Mouse (Mus musculus): Measurements from ENCODE around the gene Pgpep1l.

DNA sequence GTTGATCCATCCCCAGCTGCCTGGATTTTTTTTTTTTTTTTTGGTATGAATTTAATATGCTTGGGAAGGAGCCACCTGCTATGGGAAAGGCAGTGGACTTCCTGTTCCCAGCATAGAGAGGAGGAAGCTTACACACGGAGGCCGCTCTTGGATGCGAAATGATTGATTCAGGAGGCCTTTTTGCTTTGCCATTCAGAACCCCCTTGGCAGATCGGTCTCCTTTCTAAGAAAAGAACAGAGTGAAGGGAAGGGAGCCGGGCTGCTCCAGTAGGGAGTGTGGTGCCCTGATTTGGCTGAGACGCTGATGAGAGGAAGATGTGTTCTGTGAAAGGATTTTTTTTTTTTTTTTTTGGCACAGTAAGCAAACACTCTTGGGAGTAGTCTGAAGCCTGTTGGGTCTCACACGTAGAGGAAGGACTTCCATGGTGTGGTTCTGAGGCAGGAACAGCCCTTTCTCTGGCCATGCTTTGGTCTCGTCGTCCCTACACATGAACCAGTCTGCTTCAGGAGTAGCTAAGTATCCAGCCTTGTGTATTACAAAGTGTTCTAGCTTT is 42.3 kb downstream of the Pgpep1l start:
- TF ChIP-seq CTCF (IDR thresholded peaks at IDR 0.05; ENCODE audit: extremely low read depth, insufficient read depth, low read length) (no peak), POLR2A (IDR thresholded peaks at IDR 0.05; ENCODE audit: extremely low read depth, insufficient read depth, low read length) (no peak)

All from cortical plate, adult 2 months (tissue).